In genomic region chr13:60514806-60515205, GRCm38 (mm10) we compare ENCODE assay signal across 34 mouse cellular contexts.
"Had no signal": no experiment of that assay in that cellular context is flagged by ENCODE, and none has a peak within 500 bp of the region (broad histone marks: within the 10 kb centered on the region; RNA-seq: fewer than 3 reads in every experiment).

No protein-coding gene starts in this region.

- H3K27me3 ChIP-seq: heart, embryonic 12.5 days; heart, embryonic 13.5 days; heart, embryonic 15.5 days; hindbrain, embryonic 12.5 days; hindbrain, embryonic 15.5 days; intestine, embryonic 15.5 days; kidney, embryonic 15.5 days had no signal

- H3K4me1 ChIP-seq: heart, embryonic 10.5 days; heart, embryonic 12.5 days; heart, embryonic 13.5 days; heart, embryonic 15.5 days; hindbrain, embryonic 12.5 days; hindbrain, embryonic 13.5 days; hindbrain, embryonic 15.5 days; intestine, embryonic 15.5 days had no signal

- H3K36me3 ChIP-seq: heart, embryonic 10.5 days; heart, embryonic 12.5 days; heart, embryonic 13.5 days; heart, embryonic 15.5 days; hindbrain, embryonic 10.5 days; hindbrain, embryonic 12.5 days; hindbrain, embryonic 13.5 days; hindbrain, embryonic 15.5 days; intestine, embryonic 15.5 days; kidney, embryonic 15.5 days had no signal

- H3K4me2 ChIP-seq: heart, embryonic 11.5 days; heart, embryonic 12.5 days; heart, embryonic 13.5 days; heart, embryonic 15.5 days; hindbrain, embryonic 12.5 days; hindbrain, embryonic 13.5 days; hindbrain, embryonic 14.5 days; hindbrain, embryonic 15.5 days; intestine, embryonic 15.5 days; kidney, embryonic 15.5 days had no signal

- H3K9ac ChIP-seq: heart, embryonic 12.5 days; heart, embryonic 13.5 days; heart, embryonic 15.5 days; hindbrain, embryonic 12.5 days; hindbrain, embryonic 13.5 days; hindbrain, embryonic 14.5 days; hindbrain, embryonic 15.5 days; intestine, embryonic 15.5 days; kidney, embryonic 15.5 days had no signal

- H3K9me3 ChIP-seq: heart, embryonic 10.5 days; heart, embryonic 12.5 days; heart, embryonic 13.5 days; heart, embryonic 15.5 days; hindbrain, embryonic 10.5 days; hindbrain, embryonic 12.5 days; hindbrain, embryonic 13.5 days; hindbrain, embryonic 15.5 days; intestine, embryonic 15.5 days; kidney, embryonic 15.5 days had no signal

- H3K27ac ChIP-seq: heart, embryonic 10.5 days; heart, embryonic 13.5 days; heart, embryonic 15.5 days; hindbrain, embryonic 10.5 days; hindbrain, embryonic 12.5 days; hindbrain, embryonic 13.5 days; hindbrain, embryonic 14.5 days; hindbrain, embryonic 15.5 days; hindbrain, postnatal 0 days; intestine, embryonic 15.5 days; kidney, embryonic 15.5 days; kidney, postnatal 0 days; layer of hippocampus, adult 2 months had no signal

- H3K4me3 ChIP-seq: heart, embryonic 10.5 days; heart, embryonic 12.5 days; heart, embryonic 13.5 days; heart, embryonic 15.5 days; hindbrain, embryonic 10.5 days; hindbrain, embryonic 12.5 days; hindbrain, embryonic 13.5 days; hindbrain, embryonic 15.5 days; intestine, embryonic 15.5 days; kidney, embryonic 15.5 days; layer of hippocampus, adult 2 months; left cerebral cortex, adult 2 months had no signal

- DNase-seq: heart, postnatal 10 days; heart, postnatal 14 days; heart, postnatal 36 days; heart, postnatal 4 days; kidney, adult 11 months; kidney, adult 18-20 months; kidney, adult 8-10 months; kidney, adult 9 months; kidney, postnatal 10 days; kidney, postnatal 25 days; kidney, postnatal 36 days; kidney, postnatal 4 days; layer of hippocampus, adult 9-11 months; layer of hippocampus, postnatal 36 days had no signal

- ATAC-seq: hindbrain, embryonic 16.5 days; hindbrain, postnatal 0 days; inflammation-experienced regulatory T-cells, adult 6 months; intestine, embryonic 15.5 days; intestine, embryonic 16.5 days; intestine, postnatal 0 days had no signal
